Mouse (Mus musculus) liver, embryonic 13.5 days (tissue): ENCODE measurements around the gene Rufy1. TPM values are rescaled to one million over a fixed set of nuclear protein-coding genes. Genes with fewer than 3 reads are reported as not detected.
"Not testable (repeated sequence)": the region's sequence is repeated elsewhere in the genome, so short reads cannot be mapped to it uniquely, and the experiment has no call there.

Experiments
- ATAC-seq: fragments of 200-750 bp; cut with Nextera tagmentation; 2 replicates; pipeline ENCODE4 v1.8.0; 2017; ENCODE audit warnings: low read depth, mild to moderate bottlenecking, moderate number of reproducible peaks, moderate library complexity
- DNase-seq: peaks from one replicate; pipeline ENCODE4 v3.0.0; 2022
- H3K27ac ChIP-seq: fragments of 300-500 bp; sonication (generic); 2 replicates; pipeline ENCODE4 v1.5.1; 2015; ENCODE audit warnings: moderate library complexity, mild to moderate bottlenecking, inconsistent platforms
- H3K27me3 ChIP-seq: fragments of 300-500 bp; sonication (generic); 2 replicates; pipeline ENCODE4 v1.6.1; 2015; ENCODE audit warnings: mild to moderate bottlenecking, inconsistent platforms
- H3K36me3 ChIP-seq: fragments of 300-500 bp; sonication (generic); 2 replicates; pipeline ENCODE4 v1.6.1; 2015; ENCODE audit warnings: mild to moderate bottlenecking, inconsistent platforms
- H3K4me1 ChIP-seq: fragments of 300-500 bp; sonication (generic); replicated peaks from 2 replicates; pipeline ENCODE4 v1.6.1; 2015; ENCODE audit warnings: inconsistent platforms
- H3K4me2 ChIP-seq: fragments of 300-500 bp; sonication (generic); 2 replicates; pipeline ENCODE4 v1.6.1; 2015; ENCODE audit warnings: inconsistent platforms, mild to moderate bottlenecking, moderate library complexity
- H3K4me3 ChIP-seq: fragments of 300-500 bp; sonication (generic); replicated peaks from 2 replicates; pipeline ENCODE4 v1.5.1; 2015; ENCODE audit warnings: mild to moderate bottlenecking, inconsistent platforms
- H3K9ac ChIP-seq: fragments of 300-500 bp; sonication (generic); 2 replicates; pipeline ENCODE4 v1.6.1; 2015; ENCODE audit warnings: mild to moderate bottlenecking, inconsistent platforms
- H3K9me3 ChIP-seq: fragments of 300-500 bp; sonication (generic); replicated peaks from 2 replicates; pipeline ENCODE4 v1.6.1; 2016; ENCODE audit warnings: inconsistent platforms
- WGBS: fragments of 180-500 bp; shearing (Covaris S2); methylation state at CpG from one replicate; pipeline ENCODE4 v1.1.7; 2015; ENCODE audit not compliant: insufficient replicate concordance; 5-methylcytosine and 5-hydroxymethylcytosine counted together
- polyA plus RNA-seq: library from polyadenylated mRNA; unstranded; fragments of >200 nt; fragmentation: Nextera tagmentation; extraction: Ambion mirVana; gene quantifications from 2 replicates; pipeline ENCODE4 v1.2.1, GENCODE M21; 2015

Gene Rufy1
- polyA plus RNA-seq, 1 experiment from 2014 or later, result 8.2 TPM

GRCm38 (mm10) chr11:50450236-50450635 lies 19.3 kb upstream of the Rufy1 start:
- no peaks in the 10 kb centered on the region for H3K9me3 ChIP-seq
- DNase-seq (no peak), ATAC-seq (no peak)
- H3K27ac ChIP-seq, result no peak overlapping the region
- H3K9ac ChIP-seq, result no peak overlapping the region
- H3K4me3 ChIP-seq, result no peak overlapping the region
- 68% methylated on average over 9 of the region's 9 CpGs for WGBS
- no peak overlapping the region for H3K4me2 ChIP-seq
- H3K4me1 ChIP-seq, result no peaks in the 10 kb centered on the region
- H3K36me3 ChIP-seq, result no peaks in the 10 kb centered on the region
- H3K27me3 ChIP-seq, result no peaks in the 10 kb centered on the region

DNA sequence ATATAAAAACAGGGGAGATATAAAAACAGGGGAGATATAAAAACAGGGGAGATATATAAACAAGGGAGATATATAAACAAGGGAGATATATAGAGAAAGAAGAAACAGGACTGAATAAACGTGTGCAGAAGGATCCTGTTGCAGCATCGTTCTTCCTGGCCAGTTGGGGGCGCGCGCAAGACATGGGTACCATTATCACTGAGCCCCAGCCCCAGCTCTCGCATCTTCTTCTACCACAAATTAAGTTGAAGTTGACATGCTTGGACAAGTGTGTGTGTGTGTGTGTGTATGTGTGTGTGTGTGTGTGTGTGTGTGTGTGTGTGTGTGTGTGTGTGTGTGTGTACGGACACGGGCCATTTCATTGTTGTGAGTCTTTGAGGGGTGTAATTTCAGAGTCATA lies 17.2 kb upstream of the Rufy1 start:
- not testable (repeated sequence) for H3K4me3 ChIP-seq, H3K4me1 ChIP-seq, H3K9ac ChIP-seq, H3K36me3 ChIP-seq, DNase-seq, ATAC-seq, H3K27me3 ChIP-seq, H3K4me2 ChIP-seq, H3K27ac ChIP-seq, H3K9me3 ChIP-seq
- 25% methylated on average over 6 of the region's 8 CpGs for WGBS

- H3K27ac ChIP-seq, result no peak overlapping the region
- 70% methylated on average over 5 of the region's 5 CpGs for WGBS
- no peak overlapping the region for H3K4me3 ChIP-seq
- no peaks in the 10 kb centered on the region for H3K4me1 ChIP-seq
- H3K4me2 ChIP-seq, result no peak overlapping the region
- DNase-seq (no peak), ATAC-seq (no peak)
- no peaks in the 10 kb centered on the region; the same call in 1 of the 2 replicates for H3K27me3 ChIP-seq
- H3K9me3 ChIP-seq, result no peaks in the 10 kb centered on the region
- no peak overlapping the region for H3K9ac ChIP-seq
- no peaks in the 10 kb centered on the region for H3K36me3 ChIP-seq
These were observed 12.5 kb upstream of the Rufy1 start for GRCm38 (mm10) chr11:50443259-50444065.

GRCm38 (mm10) chr11:50441637-50442036 lies 10.7 kb upstream of the Rufy1 start:
- H3K9me3 ChIP-seq, result no peaks in the 10 kb centered on the region
- no peak overlapping the region for H3K4me3 ChIP-seq
- DNase-seq (no peak), ATAC-seq (no peak)
- H3K4me1 ChIP-seq, result no peaks in the 10 kb centered on the region
- no peak overlapping the region for H3K27ac ChIP-seq
- 64% methylated on average over 9 of the region's 9 CpGs for WGBS
- H3K9ac ChIP-seq, result no peak overlapping the region
- no peak overlapping the region for H3K4me2 ChIP-seq
- H3K27me3 ChIP-seq, result no peaks in the 10 kb centered on the region; the same call in 1 of the 2 replicates
- H3K36me3 ChIP-seq, result no peaks in the 10 kb centered on the region

DNA sequence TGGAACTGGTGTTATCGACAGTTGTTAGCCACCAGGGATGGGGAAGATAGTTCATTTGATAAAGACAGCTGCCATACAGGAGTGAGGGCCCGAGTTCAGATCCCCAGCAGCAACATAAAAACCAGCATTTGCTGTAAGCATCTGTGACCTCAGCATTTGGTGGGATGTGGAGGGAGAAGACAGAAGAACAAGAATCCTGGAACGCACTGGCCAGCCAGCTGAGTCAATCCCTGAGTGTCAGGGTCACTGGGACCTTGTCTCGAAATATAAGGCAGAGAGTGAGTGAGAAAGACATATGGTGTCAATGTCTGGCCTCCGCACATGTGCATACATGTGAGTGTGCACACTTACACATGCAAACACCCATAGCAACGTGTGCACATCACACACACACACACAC lies 9.8 kb upstream of the Rufy1 start:
- no peak for DNase-seq
- no peak for ATAC-seq
- 65% methylated on average over 6 of the region's 6 CpGs for WGBS

GRCm38 (mm10) chr11:50439857-50440256 lies 8.9 kb upstream of the Rufy1 start:
- Histone ChIP-seq H3K27ac (no peak overlapping the region), H3K4me1 (no peaks in the 10 kb centered on the region), H3K9me3 (no peaks in the 10 kb centered on the region), H3K4me2 (no peak overlapping the region), H3K27me3 (no peaks in the 10 kb centered on the region; the same call in 1 of the 2 replicates), H3K9ac (no peak overlapping the region), H3K4me3 (no peak overlapping the region), H3K36me3 (no peaks in the 10 kb centered on the region)
- no peak for ATAC-seq
- DNase-seq, result no peak
- 60% methylated on average over 8 of the region's 8 CpGs for WGBS

More for the DNA sequence above, 9.8 kb upstream of the Rufy1 start:
- Histone ChIP-seq H3K36me3 (no peaks in the 10 kb centered on the region), H3K4me3 (no peak overlapping the region), H3K27ac (no peak overlapping the region), H3K9ac (no peak overlapping the region), H3K4me2 (no peak overlapping the region), H3K4me1 (no peaks in the 10 kb centered on the region), H3K27me3 (no peaks in the 10 kb centered on the region; the same call in 1 of the 2 replicates), H3K9me3 (no peaks in the 10 kb centered on the region)

DNA sequence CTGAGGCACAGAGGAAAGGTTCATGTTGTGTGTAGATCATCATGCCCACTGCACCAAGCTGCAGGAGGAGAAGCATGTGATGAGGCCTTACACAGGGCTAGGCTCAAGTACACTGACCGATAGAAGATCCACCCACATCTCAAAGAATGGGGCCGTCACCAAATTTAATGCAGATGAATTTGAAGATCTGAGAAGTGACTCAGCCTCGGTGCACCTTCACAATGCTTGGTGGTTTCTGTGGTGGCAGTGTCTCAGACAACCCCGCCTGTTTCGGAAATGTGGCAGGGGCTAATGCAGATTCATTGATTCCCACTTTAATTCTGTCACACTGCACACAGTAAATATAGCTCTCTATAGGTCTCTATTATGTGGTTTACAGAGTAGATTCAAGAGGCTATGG lies 2.0 kb upstream of the Rufy1 start:
- peaks cover 21% of the 10 kb centered on the region for H3K4me1 ChIP-seq
- H3K9ac ChIP-seq, result no peak overlapping the region
- no peak overlapping the region for H3K4me2 ChIP-seq
- H3K36me3 ChIP-seq, result no peaks in the 10 kb centered on the region
- H3K27ac ChIP-seq, result no peak overlapping the region
- 69% methylated on average over 5 of the region's 5 CpGs for WGBS
- H3K9me3 ChIP-seq, result no peaks in the 10 kb centered on the region
- no peak for ATAC-seq
- no peak for DNase-seq
- no peaks in the 10 kb centered on the region for H3K27me3 ChIP-seq
- no peak overlapping the region for H3K4me3 ChIP-seq

GRCm38 (mm10) chr11:50432069-50432440 lies 1.1 kb upstream of the Rufy1 start:
- Histone ChIP-seq H3K9me3 (no peaks in the 10 kb centered on the region), H3K4me3 (no peak overlapping the region), H3K27ac (no peak overlapping the region; the same call in 1 of the 2 replicates), H3K27me3 (no peaks in the 10 kb centered on the region), H3K36me3 (no peaks in the 10 kb centered on the region), H3K4me1 (peaks cover 30% of the 10 kb centered on the region), H3K4me2 (peak overlapping the region; percentile 90), H3K9ac (peak overlapping the region; percentile 88)
- ATAC-seq (no peak), DNase-seq (no peak)
- WGBS, result 65% methylated on average over 3 of the region's 3 CpGs

DNA sequence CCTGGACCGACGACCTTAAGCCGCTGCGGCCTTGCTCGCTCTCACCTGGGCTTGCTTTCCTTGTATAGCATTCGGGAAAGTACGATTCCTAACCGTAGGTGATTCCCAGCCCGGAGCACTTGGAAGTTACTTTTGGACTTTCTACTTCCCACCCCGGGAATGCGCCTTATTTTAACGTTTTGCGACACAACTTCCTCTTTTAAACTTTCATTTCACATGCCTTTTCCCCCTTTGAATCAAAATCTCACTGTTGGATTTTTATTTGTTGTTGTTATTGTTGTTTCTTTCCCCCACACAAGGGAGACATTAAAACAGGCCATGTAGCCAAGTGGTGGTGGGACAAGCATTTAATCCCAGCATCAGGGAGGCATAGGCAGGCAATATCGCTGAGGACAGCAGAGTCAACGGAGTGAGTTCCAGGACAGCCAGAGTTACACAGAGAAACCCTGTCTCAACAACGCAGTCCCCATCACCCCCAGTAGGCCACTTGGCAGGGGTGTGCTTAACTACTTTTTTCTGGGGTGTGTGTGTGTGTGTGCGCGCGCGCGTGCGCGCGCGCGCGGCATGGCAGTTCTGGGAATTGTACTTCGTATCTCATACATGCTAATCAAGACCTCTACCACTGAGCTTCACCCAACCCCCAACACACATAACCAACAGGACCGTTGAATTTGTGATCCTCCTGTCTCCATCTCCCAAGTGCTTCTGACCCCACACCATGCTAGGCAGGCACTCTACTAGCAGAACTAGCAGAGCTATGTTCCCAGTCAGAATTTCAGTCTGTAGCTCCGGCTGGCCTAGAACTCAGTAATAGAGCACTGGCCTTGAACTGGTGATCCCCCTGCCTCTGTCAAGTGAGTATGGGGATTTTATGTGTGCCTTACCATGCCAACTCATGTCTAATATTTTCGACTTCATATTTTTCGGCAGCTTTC lies 476 bp upstream of the Rufy1 start:
- no peaks in the 10 kb centered on the region for H3K27me3 ChIP-seq
- peak overlapping the region; percentile 90 for H3K4me2 ChIP-seq
- H3K36me3 ChIP-seq, result no peaks in the 10 kb centered on the region
- peak overlapping the region; percentile 88 for H3K9ac ChIP-seq
- ATAC-seq (peak; percentile 51), DNase-seq (peak; percentile 27)
- H3K4me1 ChIP-seq, result peaks cover 33% of the 10 kb centered on the region
- H3K27ac ChIP-seq, result peak overlapping the region; percentile 81
- peak overlapping the region; percentile 85 for H3K4me3 ChIP-seq
- H3K9me3 ChIP-seq, result no peaks in the 10 kb centered on the region
- WGBS, result 22% methylated on average over 32 of the region's 32 CpGs

DNA sequence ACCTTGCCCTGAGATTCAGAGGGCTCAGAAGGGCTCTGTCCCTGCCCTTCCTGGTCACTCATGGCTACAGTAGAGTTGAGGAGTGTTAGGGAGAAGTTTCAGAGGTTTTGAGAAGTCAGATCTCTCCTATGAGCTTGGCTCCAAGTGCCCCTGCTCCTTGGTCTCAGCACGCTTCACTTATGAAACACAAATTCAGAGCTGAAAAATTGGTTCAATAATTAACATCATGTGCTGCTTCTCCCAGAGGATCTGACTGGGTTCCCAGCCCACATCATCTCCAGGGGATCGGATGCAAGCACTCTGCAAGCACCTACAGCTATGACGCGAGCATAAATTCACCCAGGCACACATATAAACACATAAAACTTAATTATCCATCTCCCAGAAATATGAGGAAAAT lies 4.9 kb downstream of the Rufy1 start:
- no peak overlapping the region for H3K4me3 ChIP-seq
- H3K4me2 ChIP-seq, result no peak overlapping the region
- DNase-seq (no peak), ATAC-seq (no peak)
- no peaks in the 10 kb centered on the region for H3K36me3 ChIP-seq
- 0 out of 2 replicates have a peak, but pooled peaks cover 2% of the 10 kb centered on the region for H3K27me3 ChIP-seq
- no peaks in the 10 kb centered on the region for H3K9me3 ChIP-seq
- 78% methylated on average over 4 of the region's 4 CpGs for WGBS
- peaks cover 38% of the 10 kb centered on the region for H3K4me1 ChIP-seq
- H3K27ac ChIP-seq, result no peak overlapping the region
- H3K9ac ChIP-seq, result no peak overlapping the region
